Mouse (Mus musculus) testis, adult 2 months (tissue): ENCODE results near the gene Acot9. TPM values are rescaled to one million over a fixed set of nuclear protein-coding genes. Genes with fewer than 3 reads are reported as not detected.

Source experiments
- H3K27ac ChIP-seq: fragments of 200-500 bp; 2 replicates; pipeline ENCODE4 v1.5.1; 2012; ENCODE audit warnings: low read depth, low read length; ENCODE audit not compliant: control insufficient read depth, insufficient read depth
- H3K27me3 ChIP-seq: fragments of 200-500 bp; 2 replicates; pipeline ENCODE4 v1.6.1; 2012; ENCODE audit warnings: mild to moderate bottlenecking, low read length, moderate library complexity; ENCODE audit not compliant: control insufficient read depth, insufficient read depth
- H3K36me3 ChIP-seq: fragments of 200-500 bp; 2 replicates; pipeline ENCODE4 v1.6.1; 2012; ENCODE audit warnings: mild to moderate bottlenecking, low read length; ENCODE audit not compliant: control insufficient read depth, insufficient read depth
- H3K4me1 ChIP-seq: fragments of 200-500 bp; 2 replicates; pipeline ENCODE4 v1.6.1; 2012; ENCODE audit warnings: low read length; ENCODE audit not compliant: control insufficient read depth, insufficient read depth
- H3K4me3 ChIP-seq: fragments of 200-500 bp; 2 replicates; pipeline ENCODE4 v1.5.1; 2012; ENCODE audit warnings: low read depth, mild to moderate bottlenecking, low read length, moderate library complexity, mixed read lengths; ENCODE audit not compliant: control insufficient read depth
- CTCF ChIP-seq: fragments of 200-500 bp; IDR thresholded peaks from 2 replicates; pipeline ENCODE4 v1.5.1; 2012; ENCODE audit warnings: low read depth, mild to moderate bottlenecking, inconsistent platforms, low read length, moderate library complexity; ENCODE audit not compliant: control insufficient read depth, insufficient read depth, insufficient replicate concordance
- POLR2A ChIP-seq: fragments of 200-500 bp; IDR thresholded peaks from 2 replicates; pipeline ENCODE4 v1.6.1; 2012; ENCODE audit warnings: low read depth, mild to moderate bottlenecking, inconsistent platforms, low read length, moderate library complexity; ENCODE audit not compliant: control insufficient read depth
- polyA plus RNA-seq: library from polyadenylated mRNA; depleted of rRNA; stranded (reverse); fragments of >200 nt; gene quantifications from 2 replicates; pipeline ENCODE4 v1.2.3, GENCODE M21; 2012; rRNA removed

Gene Acot9
- 23.6 and 24.4 TPM in 2 replicates for polyA plus RNA-seq

GRCm38 (mm10) chrX:155262235-155262914, at the start of gene Acot9:
Gene Acot9 (plus strand): TSS chrX:155262443.
- H3K4me1 ChIP-seq = no peaks in the 10 kb centered on the region
- H3K27me3 ChIP-seq = no peaks in the 10 kb centered on the region
- no peaks in the 10 kb centered on the region for H3K36me3 ChIP-seq
- TF ChIP-seq CTCF = no peak
- TF ChIP-seq POLR2A = peak; percentile 69
- H3K4me3 ChIP-seq = peak within 1 kb of the TSS; percentile 90
- H3K27ac ChIP-seq = peak within 1 kb of the TSS; percentile 86

GRCm38 (mm10) chrX:155214291-155215136, 47.7 kb upstream of the Acot9 start:
- TF ChIP-seq CTCF (no peak), POLR2A (no peak)
- Histone ChIP-seq H3K27me3 (no peaks in the 10 kb centered on the region), H3K36me3 (no peaks in the 10 kb centered on the region), H3K4me1 (no peaks in the 10 kb centered on the region), H3K4me3 (no peak overlapping the region), H3K27ac (no peak overlapping the region)

GRCm38 (mm10) chrX:155215501-155216248, 46.6 kb upstream of the Acot9 start:
- TF ChIP-seq CTCF (no peak), POLR2A (no peak)
- Histone ChIP-seq H3K27ac (peak overlapping the region; percentile 76), H3K4me1 (no peaks in the 10 kb centered on the region), H3K4me3 (peak overlapping the region; percentile 89), H3K36me3 (no peaks in the 10 kb centered on the region), H3K27me3 (no peaks in the 10 kb centered on the region)

GRCm38 (mm10) chrX:155216271-155216670, 46.0 kb upstream of the Acot9 start, which contains the start of gene Sat1:
Gene Sat1 (minus strand): TSS chrX:155216449.
- Histone ChIP-seq H3K36me3 (no peaks in the 10 kb centered on the region), H3K27ac (peak within 1 kb of the TSS; percentile 76), H3K4me1 (no peaks in the 10 kb centered on the region), H3K4me3 (peak within 1 kb of the TSS; percentile 89), H3K27me3 (no peaks in the 10 kb centered on the region)
- TF ChIP-seq POLR2A (no peak), CTCF (peak; percentile 47; the same call in 1 of the 2 replicates)

- Histone ChIP-seq H3K36me3 (no peaks in the 10 kb centered on the region), H3K27ac (no peak overlapping the region), H3K4me1 (no peaks in the 10 kb centered on the region), H3K27me3 (no peaks in the 10 kb centered on the region), H3K4me3 (no peak overlapping the region)
- TF ChIP-seq CTCF (no peak), POLR2A (no peak)
Observed at GRCm38 (mm10) chrX:155218277-155218676, 44.0 kb upstream of the Acot9 start.

DNA sequence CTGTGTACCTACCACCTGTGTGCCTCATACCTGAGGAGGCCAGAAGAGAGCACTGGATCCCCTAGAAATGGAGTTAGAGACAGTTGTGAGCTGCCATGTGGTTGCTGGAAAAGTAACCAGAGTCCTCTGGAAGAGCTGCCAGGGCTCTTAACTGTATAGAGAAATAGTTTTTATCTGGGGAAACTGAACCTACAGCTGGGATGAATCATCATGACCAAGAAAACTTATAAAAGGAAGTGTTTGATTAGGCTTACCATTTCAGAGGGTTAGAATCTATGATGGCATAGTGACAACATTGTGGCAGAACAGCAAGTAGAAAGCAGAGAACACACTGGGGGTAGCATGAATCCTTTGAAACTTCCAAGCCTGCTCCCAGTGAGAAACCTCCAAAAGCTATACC, 5.4 kb upstream of the Acot9 start:
- Histone ChIP-seq H3K27ac (no peak overlapping the region), H3K4me1 (no peaks in the 10 kb centered on the region), H3K27me3 (no peaks in the 10 kb centered on the region), H3K36me3 (no peaks in the 10 kb centered on the region), H3K4me3 (no peak overlapping the region)
- no peak for TF ChIP-seq POLR2A
- TF ChIP-seq CTCF = no peak

DNA sequence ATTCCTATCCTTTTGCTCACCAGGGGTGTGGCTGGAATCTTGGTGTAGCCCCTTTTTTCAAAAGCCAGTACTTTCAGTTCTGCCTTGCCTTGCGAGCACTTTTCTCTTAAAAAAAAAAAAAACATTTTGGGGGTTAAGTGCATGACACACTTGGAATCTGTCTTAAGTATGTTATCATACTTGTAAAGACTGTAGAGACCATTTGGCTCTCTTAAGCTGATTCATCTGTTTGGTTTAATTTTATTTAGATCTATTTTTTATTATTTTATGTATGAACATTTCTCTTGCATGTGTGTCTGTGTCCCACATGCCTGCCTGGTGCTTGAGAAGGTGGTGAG, 641 bp downstream of the Acot9 start:
- peak overlapping the region; percentile 90 for H3K4me3 ChIP-seq
- TF ChIP-seq CTCF (no peak), POLR2A (no peak)
- no peaks in the 10 kb centered on the region for H3K36me3 ChIP-seq
- H3K4me1 ChIP-seq = no peaks in the 10 kb centered on the region
- peak overlapping the region; percentile 86 for H3K27ac ChIP-seq
- H3K27me3 ChIP-seq = no peaks in the 10 kb centered on the region
